Mouse (Mus musculus): ENCODE results near the gene Lmod2. TPM values are rescaled to one million over a fixed set of nuclear protein-coding genes. Genes with fewer than 3 reads are reported as not detected.

Lmod2 gene
- polyA plus RNA-seq, 1 experiment, result 1.8 TPM

GRCm38 (mm10) chr6:24635814-24636213, 38.3 kb downstream of the Lmod2 start:
- Histone ChIP-seq H3K4me3 (replicated peaks; ENCODE audit: control insufficient read depth, low read depth, low read length) (no peak overlapping the region), H3K27ac (ENCODE audit: control insufficient read depth, insufficient read depth, low read depth, low read length, poor library complexity) (no peak overlapping the region), H3K4me1 (ENCODE audit: control insufficient read depth, insufficient read depth, low read length) (no peaks in the 10 kb centered on the region)
- TF ChIP-seq CTCF (IDR thresholded peaks at IDR 0.05; ENCODE audit: control insufficient read depth, insufficient read depth, low read length), result no peak
- no peak for TF ChIP-seq POLR2A (IDR thresholded peaks at IDR 0.05; ENCODE audit: borderline replicate concordance, control insufficient read depth, low read depth, low read length)
- 86% methylated on average over 2 of the region's 2 CpGs for WGBS

GRCm38 (mm10) chr6:24641286-24641685, 43.7 kb downstream of the Lmod2 start:
- Histone ChIP-seq H3K4me1 (ENCODE audit: control insufficient read depth, insufficient read depth, low read length) (no peaks in the 10 kb centered on the region; the same call in 1 of the 2 replicates), H3K27ac (ENCODE audit: control insufficient read depth, insufficient read depth, low read depth, low read length, poor library complexity) (no peak overlapping the region), H3K4me3 (replicated peaks; ENCODE audit: control insufficient read depth, low read depth, low read length) (no peak overlapping the region)
- 80% methylated on average over 4 of the region's 4 CpGs for WGBS
- no peak for TF ChIP-seq CTCF (IDR thresholded peaks at IDR 0.05; ENCODE audit: control insufficient read depth, insufficient read depth, low read length)
- no peak for TF ChIP-seq POLR2A (IDR thresholded peaks at IDR 0.05; ENCODE audit: borderline replicate concordance, control insufficient read depth, low read depth, low read length)

DNA sequence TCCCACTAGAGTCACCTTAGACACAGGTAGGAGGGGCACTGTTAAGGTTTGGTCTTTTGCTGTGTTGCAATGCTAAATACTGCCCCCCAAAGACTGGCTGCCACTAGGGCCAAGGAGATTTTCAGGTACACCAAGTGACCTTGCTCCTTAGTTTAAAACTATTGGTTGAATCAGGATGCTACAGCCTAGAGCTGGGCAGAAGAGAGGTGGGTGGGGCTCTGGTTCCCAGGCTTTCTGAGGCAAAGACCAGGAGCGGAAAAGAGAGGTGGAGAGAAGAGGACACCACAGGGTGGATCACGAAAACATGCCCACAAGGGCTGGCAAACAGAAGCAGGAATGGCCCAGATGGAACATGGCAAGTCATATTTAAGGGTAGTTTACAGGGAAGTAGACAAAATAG, 44.6 kb downstream of the Lmod2 start:
- H3K4me3 ChIP-seq (replicated peaks; ENCODE audit: control insufficient read depth, low read depth, low read length), result no peak overlapping the region
- H3K4me1 ChIP-seq (ENCODE audit: control insufficient read depth, insufficient read depth, low read length), result no peaks in the 10 kb centered on the region; the same call in 1 of the 2 replicates
- 90% methylated on average over 2 of the region's 2 CpGs for WGBS
- TF ChIP-seq CTCF (IDR thresholded peaks at IDR 0.05; ENCODE audit: control insufficient read depth, insufficient read depth, low read length) (no peak), POLR2A (IDR thresholded peaks at IDR 0.05; ENCODE audit: borderline replicate concordance, control insufficient read depth, low read depth, low read length) (no peak)
- H3K27ac ChIP-seq (ENCODE audit: control insufficient read depth, insufficient read depth, low read depth, low read length, poor library complexity), result no peak overlapping the region

GRCm38 (mm10) chr6:24642960-24643359, 45.4 kb downstream of the Lmod2 start:
- 93% methylated on average over 3 of the region's 3 CpGs for WGBS
- Histone ChIP-seq H3K27ac (ENCODE audit: control insufficient read depth, insufficient read depth, low read depth, low read length, poor library complexity) (no peak overlapping the region), H3K4me3 (replicated peaks; ENCODE audit: control insufficient read depth, low read depth, low read length) (no peak overlapping the region), H3K4me1 (ENCODE audit: control insufficient read depth, insufficient read depth, low read length) (no peaks in the 10 kb centered on the region; the same call in 1 of the 2 replicates)
- TF ChIP-seq CTCF (IDR thresholded peaks at IDR 0.05; ENCODE audit: control insufficient read depth, insufficient read depth, low read length) (no peak), POLR2A (IDR thresholded peaks at IDR 0.05; ENCODE audit: borderline replicate concordance, control insufficient read depth, low read depth, low read length) (no peak)

GRCm38 (mm10) chr6:24645346-24646053, 47.9 kb downstream of the Lmod2 start:
- H3K4me1 ChIP-seq (ENCODE audit: control insufficient read depth, insufficient read depth, low read length), result peaks cover 2% of the 10 kb centered on the region; the same call in 1 of the 2 replicates
- H3K4me3 ChIP-seq (replicated peaks; ENCODE audit: control insufficient read depth, low read depth, low read length), result no peak overlapping the region
- no peak overlapping the region for H3K27ac ChIP-seq (ENCODE audit: control insufficient read depth, insufficient read depth, low read depth, low read length, poor library complexity)
- 48% methylated on average over 6 of the region's 6 CpGs for WGBS
- no peak for TF ChIP-seq CTCF (IDR thresholded peaks at IDR 0.05; ENCODE audit: control insufficient read depth, insufficient read depth, low read length)
- no peak for TF ChIP-seq POLR2A (IDR thresholded peaks at IDR 0.05; ENCODE audit: borderline replicate concordance, control insufficient read depth, low read depth, low read length)

GRCm38 (mm10) chr6:24647103-24647691, 49.6 kb downstream of the Lmod2 start:
- Histone ChIP-seq H3K4me1 (ENCODE audit: control insufficient read depth, insufficient read depth, low read length) (peaks cover 2% of the 10 kb centered on the region; the same call in 1 of the 2 replicates), H3K27ac (ENCODE audit: control insufficient read depth, insufficient read depth, low read depth, low read length, poor library complexity) (no peak overlapping the region), H3K4me3 (replicated peaks; ENCODE audit: control insufficient read depth, low read depth, low read length) (no peak overlapping the region)
- WGBS, result 36% methylated on average over 4 of the region's 4 CpGs
- TF ChIP-seq CTCF (IDR thresholded peaks at IDR 0.05; ENCODE audit: control insufficient read depth, insufficient read depth, low read length) (no peak), POLR2A (IDR thresholded peaks at IDR 0.05; ENCODE audit: borderline replicate concordance, control insufficient read depth, low read depth, low read length) (no peak)

DNA sequence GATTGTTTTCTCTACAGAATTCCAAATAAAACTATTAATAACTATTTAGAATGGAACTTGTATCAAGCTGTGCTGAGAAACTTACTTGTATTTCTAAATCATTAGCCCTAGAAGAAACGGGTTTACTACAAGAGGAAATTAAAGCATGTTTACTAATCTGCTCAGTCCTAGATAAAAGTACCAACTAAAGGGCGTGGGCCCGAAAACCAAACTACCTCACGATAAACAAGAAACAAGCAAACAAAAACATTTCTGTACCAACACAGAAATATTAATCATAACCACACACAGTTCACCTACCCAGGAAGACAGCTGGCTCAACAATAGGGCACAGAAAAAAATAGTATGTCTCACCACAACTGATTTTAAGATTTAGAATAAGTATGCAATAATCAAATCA, 50.8 kb downstream of the Lmod2 start:
- TF ChIP-seq POLR2A (IDR thresholded peaks at IDR 0.05; ENCODE audit: borderline replicate concordance, control insufficient read depth, low read depth, low read length), result no peak
- TF ChIP-seq CTCF (IDR thresholded peaks at IDR 0.05; ENCODE audit: control insufficient read depth, insufficient read depth, low read length), result no peak
- 63% methylated on average over 4 of the region's 4 CpGs for WGBS
- H3K27ac ChIP-seq (ENCODE audit: control insufficient read depth, insufficient read depth, low read depth, low read length, poor library complexity), result no peak overlapping the region
- H3K4me1 ChIP-seq (ENCODE audit: control insufficient read depth, insufficient read depth, low read length), result peaks cover 2% of the 10 kb centered on the region; the same call in 1 of the 2 replicates
- no peak overlapping the region for H3K4me3 ChIP-seq (replicated peaks; ENCODE audit: control insufficient read depth, low read depth, low read length)

- Histone ChIP-seq H3K27ac (ENCODE audit: control insufficient read depth, insufficient read depth, low read depth, low read length, poor library complexity) (no peak overlapping the region), H3K4me1 (ENCODE audit: control insufficient read depth, insufficient read depth, low read length) (peaks cover 2% of the 10 kb centered on the region; the same call in 1 of the 2 replicates), H3K4me3 (replicated peaks; ENCODE audit: control insufficient read depth, low read depth, low read length) (no peak overlapping the region)
- TF ChIP-seq POLR2A (IDR thresholded peaks at IDR 0.05; ENCODE audit: borderline replicate concordance, control insufficient read depth, low read depth, low read length), result no peak
- no peak for TF ChIP-seq CTCF (IDR thresholded peaks at IDR 0.05; ENCODE audit: control insufficient read depth, insufficient read depth, low read length)
- 84% methylated on average over 3 of the region's 3 CpGs for WGBS
Measured at GRCm38 (mm10) chr6:24650719-24651118, 53.2 kb downstream of the Lmod2 start.
